Mouse (Mus musculus): ENCODE measurements around the gene Olfr535.
"Not testable (repeated sequence)": the region's sequence is repeated elsewhere in the genome, so short reads cannot be mapped to it uniquely, and the experiment has no call there.

Gene Olfr535

GRCm38 (mm10) chr7:140483916-140484315 is at the start of gene Olfr535:
Gene Olfr535, plus strand, starts transcription at chr7:140484216.
- no peak for DNase-seq (ENCODE audit: low spot score)

- no peak for DNase-seq (ENCODE audit: low spot score)
These were observed 40.9 kb upstream of the Olfr535 start for GRCm38 (mm10) chr7:140443141-140443540.

- DNase-seq (ENCODE audit: low spot score) = not testable (repeated sequence)
These were observed 20.9 kb upstream of the Olfr535 start, which contains the start of gene Olfr533 for GRCm38 (mm10) chr7:140463070-140463469. Gene Olfr533, plus strand, starts transcription at chr7:140463370.

GRCm38 (mm10) chr7:140477886-140478285 is 6.1 kb upstream of the Olfr535 start:
- DNase-seq (ENCODE audit: low spot score) = no peak

- DNase-seq (ENCODE audit: low spot score) = no peak
These were observed 5.3 kb upstream of the Olfr535 start for GRCm38 (mm10) chr7:140478733-140479132.

- no peak for DNase-seq (ENCODE audit: low spot score)
These were observed 5.0 kb downstream of the Olfr535 start for GRCm38 (mm10) chr7:140488981-140489380.

GRCm38 (mm10) chr7:140494231-140494630 is 10.2 kb downstream of the Olfr535 start:
- no peak for DNase-seq (ENCODE audit: low spot score)

GRCm38 (mm10) chr7:140494702-140495101 is 10.7 kb downstream of the Olfr535 start:
- DNase-seq (ENCODE audit: low spot score) = no peak

- not testable (repeated sequence) for DNase-seq (ENCODE audit: low spot score)
These were observed 23.5 kb downstream of the Olfr535 start, which contains the start of gene Olfr536 for GRCm38 (mm10) chr7:140507346-140508021. Gene Olfr536, minus strand, starts transcription at chr7:140507396.

GRCm38 (mm10) chr7:140539746-140540145 is 55.7 kb downstream of the Olfr535 start:
- no peak for DNase-seq (ENCODE audit: low spot score)
